Mouse (Mus musculus) cerebellum, adult 2 months (tissue): ENCODE results near the gene Cd6. TPM values are rescaled to one million over a fixed set of nuclear protein-coding genes. Genes with fewer than 3 reads are reported as not detected.

ENCODE experiments used
- DNase-seq, 2 experiments: peaks; one replicate each; pipeline ENCODE4 v3.0.0; 2021
- H3K27ac ChIP-seq: fragments of 200-500 bp; 2 replicates; pipeline ENCODE4 v1.5.1; 2012; ENCODE audit warnings: low read length, control low read depth, inconsistent platforms; ENCODE audit not compliant: insufficient read depth
- H3K27me3 ChIP-seq: fragments of 200-500 bp; 2 replicates; pipeline ENCODE4 v1.6.1; 2012; ENCODE audit warnings: inconsistent platforms, mild to moderate bottlenecking, low read length, moderate library complexity; ENCODE audit not compliant: control insufficient read depth, insufficient read depth
- H3K4me1 ChIP-seq: fragments of 200-500 bp; 2 replicates; pipeline ENCODE4 v1.6.1; 2011; ENCODE audit warnings: low read length; ENCODE audit not compliant: control insufficient read depth, insufficient read depth
- H3K4me3 ChIP-seq: fragments of 200-500 bp; replicated peaks from 2 replicates; pipeline ENCODE3; 2011; ENCODE audit warnings: mild to moderate bottlenecking, low read depth, low read length, control low read depth; ENCODE audit not compliant: insufficient read depth
- CTCF ChIP-seq: fragments of 200-500 bp; IDR thresholded peaks from 2 replicates; pipeline ENCODE4 v1.5.1; 2011; ENCODE audit warnings: low read depth, mild to moderate bottlenecking, control low read depth, low read length, moderate library complexity, borderline replicate concordance; ENCODE audit not compliant: insufficient read depth
- POLR2A ChIP-seq: fragments of 200-500 bp; IDR thresholded peaks from 2 replicates; pipeline ENCODE4 v1.6.1; 2011; ENCODE audit warnings: low read length, control low read depth, borderline replicate concordance; ENCODE audit not compliant: insufficient read depth
- WGBS: fragments of 180-500 bp; shearing (Covaris S2); methylation state at CpG from one replicate; pipeline ENCODE4 v1.1.7; 2018; 5-methylcytosine and 5-hydroxymethylcytosine counted together
- polyA plus RNA-seq: library from polyadenylated mRNA; depleted of rRNA; stranded (reverse); fragments of >200 nt; gene quantifications from 2 replicates; pipeline ENCODE4 v1.2.3, GENCODE M21; 2012

Gene Cd6
- polyA plus RNA-seq, 1 experiment: 0.10 TPM

DNA sequence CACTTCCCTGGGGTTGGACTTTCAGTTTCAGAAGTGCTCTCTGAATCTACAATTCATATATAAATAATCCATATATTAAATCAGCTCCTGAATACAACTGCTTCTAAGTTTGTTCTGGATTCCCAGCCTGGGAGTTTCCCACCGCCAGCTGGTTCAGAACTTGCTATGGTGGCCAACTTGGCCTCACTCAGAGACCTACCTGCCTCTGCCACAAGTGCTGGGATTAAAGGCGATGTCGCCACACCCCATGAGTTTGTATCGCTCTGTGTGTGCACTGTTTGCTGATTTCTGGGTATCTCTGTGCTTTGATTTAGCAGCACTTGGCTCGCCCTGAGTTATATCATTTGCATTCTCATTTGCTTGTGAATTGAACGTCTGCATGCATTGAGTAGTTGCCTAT, 77.8 kb downstream of the Cd6 start:
- no peak overlapping the region for H3K27ac ChIP-seq
- no peak for TF ChIP-seq POLR2A
- TF ChIP-seq CTCF: no peak
- no peak for DNase-seq
- H3K4me1 ChIP-seq: peaks cover 3% of the 10 kb centered on the region
- no peak overlapping the region for H3K4me3 ChIP-seq
- 97% methylated on average over 6 of the region's 6 CpGs for WGBS
- no peaks in the 10 kb centered on the region for H3K27me3 ChIP-seq

DNA sequence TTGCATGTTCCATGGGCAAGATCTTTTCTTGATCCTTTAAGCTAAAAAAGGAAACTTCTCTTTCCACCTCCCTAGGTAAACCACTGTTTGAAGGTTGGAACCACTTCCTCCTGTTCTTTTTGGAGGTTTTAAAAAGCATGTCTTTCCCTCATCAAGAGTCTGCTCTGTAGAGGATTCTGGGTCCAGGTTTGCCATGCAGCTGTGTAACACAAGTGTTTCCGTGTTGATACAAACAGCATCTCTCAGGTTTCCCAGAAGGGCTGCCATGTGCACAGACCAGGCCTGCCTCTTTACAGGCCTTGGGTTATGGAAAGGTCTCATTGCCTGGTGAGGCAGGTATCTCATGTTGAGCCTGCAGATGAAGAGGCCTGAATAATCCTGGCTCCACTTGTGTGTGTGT, 78.3 kb downstream of the Cd6 start:
- Histone ChIP-seq H3K27ac (no peak overlapping the region), H3K4me3 (no peak overlapping the region), H3K27me3 (no peaks in the 10 kb centered on the region), H3K4me1 (no peaks in the 10 kb centered on the region)
- 90% methylated on average over 1 of the region's 1 CpGs for WGBS
- TF ChIP-seq CTCF (no peak), POLR2A (no peak)
- no peak for DNase-seq

- Histone ChIP-seq H3K4me3 (no peak overlapping the region), H3K27me3 (no peaks in the 10 kb centered on the region), H3K4me1 (no peaks in the 10 kb centered on the region), H3K27ac (no peak overlapping the region)
- DNase-seq: no peak
- no peak for TF ChIP-seq CTCF
- TF ChIP-seq POLR2A: no peak
- WGBS: 93% methylated on average over 6 of the region's 6 CpGs
Observed at GRCm38 (mm10) chr19:10750161-10750560, 79.7 kb downstream of the Cd6 start.

DNA sequence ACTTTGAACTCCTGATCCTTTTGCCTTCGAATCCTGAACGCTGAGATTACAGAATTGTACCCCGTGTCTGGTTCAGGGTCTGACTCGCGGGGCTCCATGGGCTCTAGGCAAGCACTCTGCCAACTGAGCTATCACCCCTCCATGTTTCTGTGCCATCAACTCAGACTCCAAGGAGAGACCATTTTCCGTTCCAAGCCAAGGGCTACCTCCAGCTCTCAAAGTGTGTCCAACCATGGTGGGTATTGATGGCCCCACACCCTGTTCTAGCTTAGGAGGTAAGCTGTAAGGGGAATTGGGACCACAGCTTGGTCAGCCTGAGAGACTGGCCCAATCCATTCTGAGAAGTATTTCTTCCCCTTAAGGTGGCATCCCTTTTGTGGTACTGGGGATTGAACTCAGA, 80.6 kb downstream of the Cd6 start:
- Histone ChIP-seq H3K4me3 (no peak overlapping the region), H3K27me3 (no peaks in the 10 kb centered on the region), H3K27ac (no peak overlapping the region), H3K4me1 (no peaks in the 10 kb centered on the region)
- no peak for DNase-seq
- no peak for TF ChIP-seq POLR2A
- no peak for TF ChIP-seq CTCF
- whole genome bisulfite sequencing: 87% methylated on average over 6 of the region's 6 CpGs

DNA sequence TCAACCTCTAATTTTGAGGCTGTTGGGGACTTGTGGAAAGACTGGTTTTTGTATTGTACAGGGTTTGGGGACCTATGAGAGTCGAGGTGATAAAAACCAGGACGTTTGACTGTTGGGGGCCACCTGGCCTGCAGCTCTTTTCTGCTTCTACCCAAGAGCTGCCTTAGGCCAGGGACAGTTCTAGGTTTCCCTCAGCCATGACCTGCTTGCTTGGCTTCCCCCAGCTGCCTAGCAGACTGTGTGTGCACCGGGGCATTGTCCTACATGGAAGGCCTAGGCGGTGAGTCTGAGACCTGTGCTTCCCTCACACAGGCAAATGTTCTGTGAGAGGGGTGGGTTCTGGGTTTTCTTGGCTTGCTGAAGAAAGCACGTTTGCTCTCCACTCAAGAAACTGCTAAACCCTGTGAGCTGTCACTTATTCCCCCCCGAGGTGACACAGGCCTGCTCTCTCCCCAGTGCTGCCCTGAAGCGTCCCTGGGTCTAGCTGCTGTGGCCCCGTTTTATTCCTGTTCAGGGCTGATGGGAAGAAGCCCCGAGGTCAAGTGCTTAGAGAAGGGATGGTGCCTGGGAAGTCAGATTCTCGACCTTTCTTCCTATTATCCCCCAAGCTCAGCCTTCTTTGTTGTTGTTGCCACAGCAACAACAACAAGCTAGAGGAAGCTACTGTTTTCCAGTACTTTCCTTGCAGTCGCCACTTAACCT, 81.3 kb downstream of the Cd6 start:
- 61% methylated on average over 11 of the region's 11 CpGs for WGBS
- TF ChIP-seq POLR2A (no peak), CTCF (no peak)
- no peak overlapping the region for H3K27ac ChIP-seq
- no peaks in the 10 kb centered on the region for H3K4me1 ChIP-seq
- DNase-seq: no peak
- H3K27me3 ChIP-seq: no peaks in the 10 kb centered on the region
- no peak overlapping the region for H3K4me3 ChIP-seq

- 91% methylated on average over 6 of the region's 6 CpGs for WGBS
- no peak for DNase-seq
- TF ChIP-seq CTCF: no peak
- no peak for TF ChIP-seq POLR2A
Observed at GRCm38 (mm10) chr19:10747718-10748117, 82.1 kb downstream of the Cd6 start.

DNA sequence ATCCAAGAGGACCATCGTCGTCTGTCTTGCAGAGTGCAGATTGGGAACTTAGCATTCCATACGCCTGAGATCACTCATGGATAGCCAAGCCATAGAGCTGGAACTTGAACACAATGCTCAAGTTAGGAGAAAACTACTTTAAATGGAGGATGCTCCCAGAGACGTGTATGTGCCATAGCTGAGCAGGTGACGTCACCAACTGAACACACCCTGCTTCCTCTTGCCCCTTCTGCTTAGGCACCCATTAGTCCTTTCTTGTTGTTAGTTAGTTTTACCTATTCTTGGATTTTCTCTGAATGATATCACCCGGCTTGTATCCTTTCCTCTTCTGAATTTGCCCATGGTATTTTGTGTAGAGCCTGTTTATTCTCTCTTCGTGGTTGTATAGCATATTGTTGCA, 82.7 kb downstream of the Cd6 start:
- H3K4me3 ChIP-seq: no peak overlapping the region
- WGBS: 92% methylated on average over 7 of the region's 7 CpGs

More at GRCm38 (mm10) chr19:10747718-10748117, 82.1 kb downstream of the Cd6 start:
- H3K4me1 ChIP-seq: no peaks in the 10 kb centered on the region
- no peaks in the 10 kb centered on the region for H3K27me3 ChIP-seq
- no peak overlapping the region for H3K27ac ChIP-seq
- no peak overlapping the region for H3K4me3 ChIP-seq

GRCm38 (mm10) chr19:10742565-10742964, 87.3 kb downstream of the Cd6 start:
- Histone ChIP-seq H3K4me3 (no peak overlapping the region), H3K27ac (no peak overlapping the region), H3K4me1 (peaks cover 2% of the 10 kb centered on the region; the same call in 1 of the 2 replicates), H3K27me3 (no peaks in the 10 kb centered on the region)
- WGBS: 86% methylated on average over 3 of the region's 3 CpGs
- no peak for DNase-seq
- TF ChIP-seq CTCF (no peak), POLR2A (no peak)

More for the DNA sequence above, 82.7 kb downstream of the Cd6 start:
- H3K27ac ChIP-seq: no peak overlapping the region
- no peaks in the 10 kb centered on the region for H3K27me3 ChIP-seq
- no peak for TF ChIP-seq POLR2A
- no peak for TF ChIP-seq CTCF
- DNase-seq: no peak
- no peaks in the 10 kb centered on the region for H3K4me1 ChIP-seq
